Mouse (Mus musculus) gastrocnemius, adult 2 months (tissue): Measurements from ENCODE around the gene Carnmt1. TPM values are rescaled to one million over a fixed set of nuclear protein-coding genes. Genes with fewer than 3 reads are reported as not detected.

Source experiments
- DNase-seq: peaks from one replicate; pipeline ENCODE4 v3.0.0; 2022
- H3K27ac ChIP-seq: fragments of 200-600 bp; 2 replicates; pipeline ENCODE4 v1.8.1; 2022; ENCODE audit warnings: mild to moderate bottlenecking
- H3K4me3 ChIP-seq: fragments of 200-600 bp; 2 replicates; pipeline ENCODE4 v1.8.1; 2022; ENCODE audit warnings: mild to moderate bottlenecking, moderate library complexity
- CTCF ChIP-seq: fragments of 200-600 bp; IDR thresholded peaks from 2 replicates; pipeline ENCODE4 v1.8.1; 2022; ENCODE audit warnings: antibody characterized with exemption, mild to moderate bottlenecking, moderate library complexity
- intact Hi-C: fragments of 180-260 bp; cut with DNase I; formaldehyde crosslinking; loops from one replicate; pipeline ENCODE4 v1.15.1; 2025
- total RNA-seq, 2 experiments: library from RNA; stranded (reverse); gene quantifications; 2 replicates each; pipeline ENCODE4 v1.2.3; 2021

Carnmt1 gene
- total RNA-seq, 2 experiments from 2014 or later: 130 to 135 TPM

- DNase-seq: no peak
- no peak for TF ChIP-seq CTCF
- no peak overlapping the region for H3K27ac ChIP-seq
- intact Hi-C loops: no loop called here
- H3K4me3 ChIP-seq: no peak overlapping the region
Observed at GRCm38 (mm10) chr19:18739146-18739545, 68.6 kb downstream of the Carnmt1 start.

GRCm38 (mm10) chr19:18743946-18744345, 73.4 kb downstream of the Carnmt1 start:
- intact Hi-C loops: no loop called here
- Histone ChIP-seq H3K4me3 (no peak overlapping the region), H3K27ac (no peak overlapping the region)
- DNase-seq: no peak
- no peak for TF ChIP-seq CTCF

GRCm38 (mm10) chr19:18746576-18747340, 76.2 kb downstream of the Carnmt1 start:
- H3K27ac ChIP-seq: no peak overlapping the region
- no peak for DNase-seq
- intact Hi-C loops: no loop called here

GRCm38 (mm10) chr19:18747379-18747778, 76.8 kb downstream of the Carnmt1 start:
- intact Hi-C loops: no loop called here
- TF ChIP-seq CTCF: no peak
- H3K27ac ChIP-seq: no peak overlapping the region
- no peak overlapping the region for H3K4me3 ChIP-seq
- no peak for DNase-seq

More at GRCm38 (mm10) chr19:18746576-18747340, 76.2 kb downstream of the Carnmt1 start:
- no peak overlapping the region for H3K4me3 ChIP-seq
- no peak for TF ChIP-seq CTCF

- no peak for TF ChIP-seq CTCF
- no peak for DNase-seq
- H3K4me3 ChIP-seq: peak within 1 kb of the TSS; percentile 57
- H3K27ac ChIP-seq: no peak within 1 kb of the TSS
- intact Hi-C loops: no loop called here
Observed at GRCm38 (mm10) chr19:18749598-18750339, 79.2 kb downstream of the Carnmt1 start, which contains the start of gene Trpm6. Trpm6 (plus strand) TSS chr19:18749983.

Other genes starting within 250 kb of the Carnmt1 start
- 10 to 100 TPM; 20.6 to 21.6 TPM for gene Ostf1, start 38.9 kb upstream of the Carnmt1 start, total RNA-seq
- 1 to 10 TPM; 2.8 to 3.3 TPM for gene Nmrk1, start 38.8 kb upstream of the Carnmt1 start, total RNA-seq
- gene D030056L22Rik, start 42.4 kb downstream of the Carnmt1 start, total RNA-seq: 1 to 10 TPM; 3.4 to 3.7 TPM
- under 1 TPM in 1 of 2 experiments, not detected in 1; 0.06 TPM for gene Trpm6, start 79.2 kb downstream of the Carnmt1 start, total RNA-seq